Mouse (Mus musculus) liver, postnatal 0 days (tissue): ENCODE measurements at regions not wholly inside any gene's neighbourhood (a gene's known extent, or its start where the extent isn't known, plus 50 kb on each side); places are given as distances from the start of the nearest gene placed in this dataset.
"Not testable (repeated sequence)": the region's sequence is repeated elsewhere in the genome, so short reads cannot be mapped to it uniquely, and the experiment has no call there.

Source experiments
- ATAC-seq: fragments of 200-750 bp; cut with Nextera tagmentation; 2 replicates; pipeline ENCODE4 v1.8.0; 2017; ENCODE audit warnings: mild to moderate bottlenecking, moderate library complexity
- DNase-seq: peaks from one replicate; pipeline ENCODE4 v3.0.0-alpha.2; 2016
- H3K27ac ChIP-seq: fragments of 300-500 bp; sonication (generic); 2 replicates; pipeline ENCODE4 v1.5.1; 2014; ENCODE audit warnings: antibody characterized with exemption, moderate library complexity, mild to moderate bottlenecking, low read depth
- H3K27me3 ChIP-seq: fragments of 300-500 bp; sonication (generic); 2 replicates; pipeline ENCODE4 v1.6.1; 2014; ENCODE audit warnings: low read length, control low read depth, mixed read lengths; ENCODE audit not compliant: insufficient read depth
- H3K36me3 ChIP-seq: fragments of 300-500 bp; sonication (generic); replicated peaks from 2 replicates; pipeline ENCODE4 v1.6.1; 2014; ENCODE audit warnings: mild to moderate bottlenecking, control low read depth, low read length, moderate library complexity, mixed read lengths; ENCODE audit not compliant: insufficient read depth
- H3K4me1 ChIP-seq: fragments of 300-500 bp; sonication (generic); 2 replicates; pipeline ENCODE4 v1.6.1; 2014; ENCODE audit warnings: antibody characterized with exemption, mild to moderate bottlenecking, control low read depth; ENCODE audit not compliant: insufficient read depth
- H3K4me2 ChIP-seq: fragments of 300-500 bp; sonication (generic); 2 replicates; pipeline ENCODE4 v1.6.1; 2014; ENCODE audit warnings: low read depth, mild to moderate bottlenecking, low read length, moderate library complexity, mixed read lengths
- H3K4me3 ChIP-seq: fragments of 300-500 bp; sonication (generic); 2 replicates; pipeline ENCODE4 v1.5.1; 2014; ENCODE audit warnings: low read depth, low read length
- H3K9ac ChIP-seq: fragments of 300-500 bp; sonication (generic); replicated peaks from 2 replicates; pipeline ENCODE4 v1.6.1; 2014; ENCODE audit warnings: mild to moderate bottlenecking, moderate library complexity
- H3K9me3 ChIP-seq: fragments of 300-500 bp; sonication (generic); 2 replicates; pipeline ENCODE4 v1.6.1; 2016; ENCODE audit warnings: mild to moderate bottlenecking, control low read depth, low read length, mixed read lengths
- CTCF ChIP-seq: sonication (generic); IDR thresholded peaks from 2 replicates; pipeline ENCODE4 v1.5.1; 2016; ENCODE audit warnings: antibody characterized with exemption, low read depth
- EP300 ChIP-seq: IDR thresholded peaks from 2 replicates; pipeline ENCODE4 v1.6.1; 2016; ENCODE audit warnings: antibody characterized with exemption, low read depth, mild to moderate bottlenecking
- WGBS: fragments of 180-500 bp; shearing (Covaris S2); extraction: QIAGEN DNeasy Blood & Tissue Kit; methylation state at CpG from one replicate; pipeline ENCODE4 v1.1.7; 2014; ENCODE audit not compliant: insufficient replicate concordance; 5-methylcytosine and 5-hydroxymethylcytosine counted together

GRCm38 (mm10) chr10:96400793-96401192 is 216.0 kb upstream of the Btg1 start:
- no peaks in the 10 kb centered on the region for H3K27me3 ChIP-seq
- ATAC-seq (no peak), DNase-seq (no peak)
- 45% methylated on average over 6 of the region's 6 CpGs for WGBS
- no peak for TF ChIP-seq CTCF
- no peak for TF ChIP-seq EP300
- H3K9me3 ChIP-seq = no peaks in the 10 kb centered on the region
- H3K27ac ChIP-seq = no peak overlapping the region
- no peak overlapping the region for H3K9ac ChIP-seq
- H3K4me2 ChIP-seq = no peak overlapping the region
- no peaks in the 10 kb centered on the region; the same call in 1 of the 2 replicates for H3K4me1 ChIP-seq
- no peak overlapping the region for H3K4me3 ChIP-seq
- H3K36me3 ChIP-seq = no peaks in the 10 kb centered on the region

GRCm38 (mm10) chr10:96406306-96406705 is 210.5 kb upstream of the Btg1 start:
- no peaks in the 10 kb centered on the region for H3K4me1 ChIP-seq
- no peaks in the 10 kb centered on the region for H3K27me3 ChIP-seq
- H3K4me3 ChIP-seq = no peak overlapping the region
- 55% methylated on average over 5 of the region's 5 CpGs for whole genome bisulfite sequencing
- ATAC-seq (no peak), DNase-seq (no peak)
- no peaks in the 10 kb centered on the region for H3K36me3 ChIP-seq
- TF ChIP-seq CTCF (no peak), EP300 (no peak)
- no peak overlapping the region for H3K9ac ChIP-seq
- H3K4me2 ChIP-seq = no peak overlapping the region
- no peak overlapping the region for H3K27ac ChIP-seq
- H3K9me3 ChIP-seq = no peaks in the 10 kb centered on the region

DNA sequence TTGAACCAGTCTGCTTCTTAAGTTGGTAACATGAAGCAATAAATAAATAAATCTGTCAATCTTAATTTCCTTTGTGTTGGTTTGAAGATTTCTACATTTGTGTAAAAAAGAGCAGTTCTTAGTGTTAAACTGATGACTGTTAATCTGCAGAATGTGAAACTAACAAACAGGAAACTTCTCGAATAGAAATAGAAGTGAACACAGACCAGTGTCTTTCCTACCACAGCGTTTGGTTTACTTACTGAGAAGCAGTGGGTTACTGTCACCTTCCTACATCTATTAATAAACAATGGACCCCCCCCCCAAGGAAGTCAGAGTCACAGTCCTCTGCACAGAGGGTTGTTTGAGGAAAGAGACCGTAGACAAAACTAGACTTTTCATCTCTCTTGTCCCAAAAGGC is 209.0 kb upstream of the Btg1 start:
- 28% methylated on average over 3 of the region's 3 CpGs for WGBS
- H3K4me1 ChIP-seq = no peaks in the 10 kb centered on the region
- no peaks in the 10 kb centered on the region for H3K27me3 ChIP-seq
- no peak overlapping the region for H3K4me2 ChIP-seq
- ATAC-seq = no peak
- no peak for DNase-seq
- no peaks in the 10 kb centered on the region for H3K9me3 ChIP-seq
- H3K27ac ChIP-seq = no peak overlapping the region
- TF ChIP-seq EP300 = no peak
- no peak for TF ChIP-seq CTCF
- no peak overlapping the region for H3K9ac ChIP-seq
- no peak overlapping the region for H3K4me3 ChIP-seq
- no peaks in the 10 kb centered on the region for H3K36me3 ChIP-seq

- no peaks in the 10 kb centered on the region for H3K4me1 ChIP-seq
- H3K27me3 ChIP-seq = no peaks in the 10 kb centered on the region
- H3K36me3 ChIP-seq = no peaks in the 10 kb centered on the region
- no peak overlapping the region for H3K4me2 ChIP-seq
- no peak overlapping the region for H3K27ac ChIP-seq
- H3K4me3 ChIP-seq = no peak overlapping the region
- H3K9ac ChIP-seq = no peak overlapping the region
- ATAC-seq = no peak
- WGBS = 27% methylated on average over 2 of the region's 2 CpGs
- TF ChIP-seq EP300 = no peak
- TF ChIP-seq CTCF = no peak
- DNase-seq = no peak
- H3K9me3 ChIP-seq = no peaks in the 10 kb centered on the region
These were observed 208.6 kb upstream of the Btg1 start for GRCm38 (mm10) chr10:96408250-96408649.

GRCm38 (mm10) chr10:96410028-96410427 is 206.8 kb upstream of the Btg1 start:
- 82% methylated on average over 6 of the region's 6 CpGs for WGBS
- no peak for TF ChIP-seq CTCF
- no peak for TF ChIP-seq EP300

DNA sequence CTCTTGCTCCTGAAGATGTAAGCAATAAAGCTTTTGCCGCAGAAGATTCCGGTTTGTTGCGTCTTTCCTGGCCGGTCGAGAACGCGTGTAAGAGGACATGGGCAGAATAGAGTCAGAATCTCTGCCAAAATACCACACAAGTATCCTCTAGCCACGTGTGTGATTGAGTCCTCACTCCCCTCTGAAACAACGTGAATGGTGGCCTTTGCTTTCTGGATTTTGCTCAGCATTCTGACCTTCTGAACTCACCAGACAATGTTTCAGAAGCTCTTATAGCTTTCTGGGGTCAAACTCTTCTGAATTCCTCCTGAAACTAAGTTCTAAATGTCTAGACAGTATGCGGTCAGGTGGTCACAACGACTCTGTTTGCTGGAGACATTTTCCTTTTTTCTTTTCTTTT is 202.0 kb upstream of the Btg1 start:
- no peaks in the 10 kb centered on the region for H3K9me3 ChIP-seq
- DNase-seq (no peak), ATAC-seq (no peak)
- no peak overlapping the region for H3K4me3 ChIP-seq
- H3K4me1 ChIP-seq = no peaks in the 10 kb centered on the region
- no peaks in the 10 kb centered on the region for H3K27me3 ChIP-seq
- no peak overlapping the region for H3K27ac ChIP-seq
- no peak for TF ChIP-seq EP300
- no peak for TF ChIP-seq CTCF
- no peak overlapping the region for H3K4me2 ChIP-seq
- H3K36me3 ChIP-seq = no peaks in the 10 kb centered on the region
- H3K9ac ChIP-seq = no peak overlapping the region
- 89% methylated on average over 11 of the region's 11 CpGs for WGBS

More at GRCm38 (mm10) chr10:96410028-96410427, 206.8 kb upstream of the Btg1 start:
- Histone ChIP-seq H3K9me3 (no peaks in the 10 kb centered on the region), H3K4me3 (no peak overlapping the region), H3K27ac (no peak overlapping the region), H3K27me3 (no peaks in the 10 kb centered on the region), H3K9ac (no peak overlapping the region), H3K36me3 (no peaks in the 10 kb centered on the region), H3K4me1 (no peaks in the 10 kb centered on the region), H3K4me2 (no peak overlapping the region)
- ATAC-seq (no peak), DNase-seq (no peak)

GRCm38 (mm10) chr10:96421506-96421905 is 195.3 kb upstream of the Btg1 start:
- DNase-seq, H3K4me2 ChIP-seq, ATAC-seq, H3K27me3 ChIP-seq, H3K9me3 ChIP-seq, H3K36me3 ChIP-seq, H3K4me1 ChIP-seq, H3K27ac ChIP-seq, H3K9ac ChIP-seq, H3K4me3 ChIP-seq: not testable (repeated sequence)
- 69% methylated on average over 2 of the region's 2 CpGs for WGBS
